Mouse (Mus musculus): ENCODE results near the gene Ppa1.

- TF ChIP-seq POLR2A (IDR thresholded peaks at IDR 0.05; ENCODE audit: borderline replicate concordance, control insufficient read depth, low read depth, low read length) = no peak
- no peak for TF ChIP-seq CTCF (IDR thresholded peaks at IDR 0.05; ENCODE audit: control insufficient read depth, insufficient read depth, low read length)
Observed at GRCm38 (mm10) chr10:61675935-61676334, 27.6 kb downstream of the Ppa1 start.

Data from bone marrow, adult 2 months (tissue).